Mouse (Mus musculus) layer of hippocampus, postnatal 14 days (tissue): Measurements from ENCODE around the gene Pglyrp3. TPM values are rescaled to one million over a fixed set of nuclear protein-coding genes. Genes with fewer than 3 reads are reported as not detected.
A peak's percentile ranks its signal among the peaks of the same experiment; 100 is the strongest.
"Not testable (repeated sequence)": the region's sequence is repeated elsewhere in the genome, so short reads cannot be mapped to it uniquely, and the experiment has no call there.

Experiments
- DNase-seq, 2 experiments: peaks; one replicate each; pipeline ENCODE4 v3.0.0; 2021 to 2022; ENCODE audit warnings: low spot score in 2 of 2, mixed read lengths in 1 of 2
- long read RNA-seq, 2 experiments: library from polyadenylated mRNA; stranded (forward); transcript quantifications; one replicate each; pipeline ENCODE4 v2.0.0; 2021
- microRNA-seq, 2 experiments: library from miRNA; unstranded; fragments of <30 nt; microRNA quantifications; one replicate each; pipeline ENCODE4 v1.2.0; 2021
- total RNA-seq, 2 experiments: library from RNA; stranded (reverse); gene quantifications; 2 replicates each; pipeline ENCODE4 v1.2.3; 2021

Pglyrp3 gene
- total RNA-seq = not detected
- long read RNA-seq, experiment 1 = 0 reads
- long read RNA-seq, experiment 2 = 0 reads

- no peak for DNase-seq
Measured at GRCm38 (mm10) chr3:92014283-92014682, at the start of gene Pglyrp3. Gene Pglyrp3, plus strand, starts transcription at chr3:92014583.

GRCm38 (mm10) chr3:92011001-92011400, 3.4 kb upstream of the Pglyrp3 start:
- no peak for DNase-seq

GRCm38 (mm10) chr3:92024541-92024940, 10.2 kb downstream of the Pglyrp3 start:
- DNase-seq = not testable (repeated sequence)

GRCm38 (mm10) chr3:92033203-92033602, 18.8 kb downstream of the Pglyrp3 start:
- no peak for DNase-seq

GRCm38 (mm10) chr3:92033892-92034291, 19.5 kb downstream of the Pglyrp3 start:
- no peak for DNase-seq

- peak in 1 of 2 experiments; percentile 34 for DNase-seq
Measured at GRCm38 (mm10) chr3:92050382-92051054, 36.1 kb downstream of the Pglyrp3 start.

- DNase-seq = peak; percentile 46 to 64
Measured at GRCm38 (mm10) chr3:92080462-92081284, 66.3 kb downstream of the Pglyrp3 start.

Small RNA genes lying within 50 kb of the gene (microRNA-seq; reads per million reads assigned to microRNA genes)
- gene Gm23697 (0 reads per million in 2 experiments), gene Gm25145 (0 reads per million in 2 experiments)

Other genes starting within 250 kb of the Pglyrp3 start
- 1 to 10 TPM; 5.6 to 6.3 TPM for gene Lor, start 68.6 kb downstream of the Pglyrp3 start, total RNA-seq
- gene Prr9, start 109.4 kb downstream of the Pglyrp3 start, total RNA-seq = not detected
- not detected for gene Lelp1, start 128.2 kb downstream of the Pglyrp3 start, total RNA-seq
- gene Sprr2a1, start 201.2 kb downstream of the Pglyrp3 start, total RNA-seq = not detected
- not detected for gene Sprr2a2, start 201.3 kb downstream of the Pglyrp3 start, total RNA-seq